Mouse (Mus musculus) T-cell, adult 2 months (primary cell): ENCODE measurements around the gene Ptn.

Experiments
- DNase-seq: peaks from one replicate; pipeline ENCODE4 v3.0.0; 2022; ENCODE audit warnings: low spot score

The Ptn gene

DNA sequence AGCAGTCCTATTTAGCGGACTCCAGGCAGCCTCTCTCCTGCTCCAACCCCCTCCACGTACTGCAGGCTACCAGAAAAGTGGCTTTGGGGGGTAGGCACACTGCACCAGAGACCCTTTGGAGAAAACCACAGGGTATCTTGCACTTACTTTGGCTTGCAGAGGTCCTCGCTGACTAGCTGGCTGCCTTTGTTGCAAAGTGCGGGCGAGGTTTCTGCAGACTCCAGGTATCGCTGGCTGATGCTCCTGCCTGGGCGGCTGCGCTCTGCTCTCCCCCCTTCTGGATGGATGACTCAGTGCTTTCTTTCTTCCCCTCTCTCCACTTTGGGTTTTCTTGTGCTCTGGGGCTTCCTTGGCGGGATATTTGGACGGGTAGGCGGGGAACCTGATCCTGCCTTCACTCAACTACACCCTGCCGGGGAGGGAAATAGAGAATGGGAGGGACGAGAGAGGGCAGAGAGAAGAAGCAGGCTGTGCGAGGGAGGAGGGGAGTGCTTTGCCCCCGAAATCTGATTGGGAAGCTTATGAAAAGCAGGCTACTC lies at the start of gene Ptn:
Gene Ptn (minus strand): TSS at position 474 of the 539 bp plus-strand sequence.
- no peak for DNase-seq

DNA sequence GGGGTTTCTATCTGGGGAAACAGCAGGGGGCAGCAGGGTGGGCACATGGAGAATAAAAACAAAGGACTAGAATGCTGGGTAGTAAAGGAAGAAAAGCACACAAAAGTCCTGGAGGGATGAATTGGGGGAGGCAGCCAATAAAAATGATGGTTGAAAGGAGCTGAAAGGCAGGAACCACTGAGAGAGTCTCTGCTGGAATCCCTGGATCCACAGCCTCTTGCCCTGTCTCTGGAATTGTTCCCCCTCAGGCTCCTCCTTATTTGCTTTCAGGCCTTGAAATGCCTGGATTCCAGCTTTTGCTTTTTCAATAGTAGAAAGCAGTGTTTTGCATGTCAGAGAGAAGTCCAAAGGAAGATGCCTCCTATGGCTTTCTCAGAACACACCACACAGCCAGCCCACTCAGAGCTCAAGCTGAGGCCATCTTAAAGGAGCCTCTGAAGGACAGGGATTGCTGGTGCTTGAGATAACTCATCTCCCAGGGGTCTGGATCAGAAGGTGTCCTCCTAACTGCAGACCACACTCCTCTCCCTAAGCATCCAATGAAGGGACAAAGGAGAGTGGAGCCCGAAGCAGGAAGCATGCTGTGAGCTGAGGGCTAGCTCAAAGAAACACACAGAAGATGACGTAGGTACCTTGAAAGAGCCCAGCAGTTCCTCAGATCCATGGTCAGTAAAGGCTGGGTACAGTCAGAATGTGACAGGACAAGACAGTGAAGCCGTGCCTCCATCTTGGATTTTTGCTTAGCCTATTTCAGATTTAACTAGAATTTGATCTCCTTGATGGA lies 48.4 kb upstream of the Ptn start:
- DNase-seq: no peak

DNA sequence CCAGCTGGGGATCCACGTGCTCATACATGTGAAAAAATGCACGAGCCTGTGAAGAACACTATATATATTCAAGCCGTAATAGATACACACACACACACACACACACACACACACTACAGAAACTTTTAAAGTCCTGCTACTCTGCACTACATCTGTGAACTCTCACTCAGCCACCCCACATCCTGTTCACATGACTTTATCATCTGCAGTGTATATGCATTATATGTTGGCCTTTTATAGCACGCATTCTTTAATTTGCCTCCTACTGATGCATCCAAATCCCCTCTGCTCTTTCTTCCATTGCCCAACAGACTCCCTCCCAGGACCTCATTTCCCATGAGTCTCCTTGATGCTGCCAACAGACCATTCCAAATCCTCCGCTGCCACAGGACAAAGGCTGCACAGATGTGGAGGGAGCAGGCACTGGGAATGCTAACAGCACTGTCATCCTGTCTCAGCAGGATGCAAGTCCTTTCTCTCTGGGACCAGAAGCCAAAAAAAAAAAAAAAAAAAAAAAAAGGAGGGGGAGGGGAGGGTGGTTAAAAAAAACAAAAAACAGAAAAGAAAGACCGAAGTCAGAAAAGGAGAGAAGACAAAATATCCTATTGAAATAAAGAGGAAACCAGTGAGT lies 47.7 kb upstream of the Ptn start:
- DNase-seq: no peak

DNA sequence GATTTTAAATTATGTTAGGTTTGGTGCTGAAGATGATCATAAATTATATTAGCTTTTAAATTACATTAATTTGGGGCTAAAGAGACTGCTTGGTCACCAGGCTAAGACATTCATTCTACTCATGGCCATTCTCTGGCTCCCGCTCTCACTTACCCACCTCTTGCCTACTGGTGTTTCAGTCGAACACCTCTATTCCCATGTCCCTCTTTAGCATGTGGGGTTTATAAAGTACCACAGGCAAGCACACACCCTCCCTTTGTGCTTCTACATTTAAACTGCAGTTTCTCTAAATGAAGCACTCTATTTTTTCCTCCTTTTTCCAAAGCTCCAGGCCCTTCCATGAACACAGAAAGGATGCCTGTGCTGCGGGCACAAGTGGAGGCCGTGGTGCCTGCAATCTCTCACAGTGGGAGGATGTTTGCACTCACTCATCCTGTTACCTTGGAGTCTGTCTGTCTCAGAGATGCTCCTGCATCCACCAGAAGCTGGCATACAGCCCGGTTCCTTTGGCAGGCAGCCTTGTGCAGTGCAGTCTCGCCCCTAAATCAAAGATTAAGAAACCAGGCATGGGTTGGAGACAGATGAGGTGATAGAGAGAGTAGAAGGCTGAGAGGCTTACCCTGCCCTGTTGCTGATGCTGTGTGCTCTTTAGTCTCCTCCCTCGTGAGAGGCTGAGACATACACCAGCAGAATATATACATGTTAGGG lies 40.6 kb upstream of the Ptn start:
- DNase-seq: no peak

DNA sequence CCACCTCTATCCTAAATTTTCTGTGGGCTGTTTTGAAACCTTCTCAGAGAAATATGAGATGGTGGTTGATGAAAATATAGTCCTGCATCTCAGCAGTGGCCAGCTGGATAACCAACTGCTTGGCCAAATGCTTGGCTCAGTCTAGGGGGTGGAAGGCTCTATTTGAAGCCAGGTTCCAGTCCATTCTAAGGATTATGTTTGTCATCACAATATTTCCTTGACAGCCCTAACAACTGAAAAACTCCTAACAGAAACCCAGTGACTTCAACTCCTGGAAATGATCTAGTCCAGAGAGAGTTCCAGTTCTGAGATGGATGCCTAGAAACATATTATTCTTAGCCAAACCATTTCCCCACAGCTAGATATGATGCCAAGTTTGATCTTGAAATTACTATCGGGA lies 35.3 kb upstream of the Ptn start:
- no peak for DNase-seq

DNA sequence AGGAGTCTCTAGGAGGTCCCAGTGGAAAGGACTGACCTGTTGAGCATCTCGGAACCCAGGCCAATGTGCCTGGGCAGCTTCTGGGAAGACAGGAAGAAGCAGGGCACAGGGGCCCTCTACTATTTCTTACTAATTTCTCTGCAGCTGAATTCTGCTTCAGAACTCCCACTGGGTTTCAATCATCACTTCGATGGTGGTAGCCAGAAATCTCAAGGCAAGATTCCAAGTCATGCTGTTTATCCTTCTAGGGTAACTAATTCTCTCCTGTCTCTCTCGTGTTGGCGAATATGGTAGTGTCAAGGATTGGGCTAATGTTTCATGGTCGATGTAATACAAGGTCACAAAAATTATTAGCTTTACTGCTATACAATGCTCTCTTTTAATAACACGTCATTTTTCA lies 34.2 kb upstream of the Ptn start:
- no peak for DNase-seq

DNA sequence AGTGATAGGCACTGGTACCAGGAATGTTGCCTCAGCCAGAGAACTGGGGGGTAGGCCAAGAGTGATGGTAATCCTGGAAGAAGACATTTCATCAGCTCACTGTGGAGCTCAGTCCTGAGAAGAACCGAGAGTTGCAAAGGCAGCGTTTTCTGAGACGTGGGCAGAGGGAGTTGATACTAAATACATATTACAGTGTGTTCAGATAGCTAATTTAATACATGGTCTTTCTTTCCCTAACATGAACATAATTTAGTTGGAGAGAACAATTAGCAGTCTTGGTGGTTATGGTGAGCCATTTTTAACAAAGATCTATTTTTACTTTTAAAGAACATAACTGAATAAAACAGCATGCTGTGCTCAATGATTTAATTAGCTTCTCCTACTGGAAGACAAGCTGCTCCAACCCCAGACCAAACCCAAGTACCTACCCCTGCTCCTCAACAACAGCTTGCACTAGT lies 33.0 kb upstream of the Ptn start:
- DNase-seq: no peak

DNA sequence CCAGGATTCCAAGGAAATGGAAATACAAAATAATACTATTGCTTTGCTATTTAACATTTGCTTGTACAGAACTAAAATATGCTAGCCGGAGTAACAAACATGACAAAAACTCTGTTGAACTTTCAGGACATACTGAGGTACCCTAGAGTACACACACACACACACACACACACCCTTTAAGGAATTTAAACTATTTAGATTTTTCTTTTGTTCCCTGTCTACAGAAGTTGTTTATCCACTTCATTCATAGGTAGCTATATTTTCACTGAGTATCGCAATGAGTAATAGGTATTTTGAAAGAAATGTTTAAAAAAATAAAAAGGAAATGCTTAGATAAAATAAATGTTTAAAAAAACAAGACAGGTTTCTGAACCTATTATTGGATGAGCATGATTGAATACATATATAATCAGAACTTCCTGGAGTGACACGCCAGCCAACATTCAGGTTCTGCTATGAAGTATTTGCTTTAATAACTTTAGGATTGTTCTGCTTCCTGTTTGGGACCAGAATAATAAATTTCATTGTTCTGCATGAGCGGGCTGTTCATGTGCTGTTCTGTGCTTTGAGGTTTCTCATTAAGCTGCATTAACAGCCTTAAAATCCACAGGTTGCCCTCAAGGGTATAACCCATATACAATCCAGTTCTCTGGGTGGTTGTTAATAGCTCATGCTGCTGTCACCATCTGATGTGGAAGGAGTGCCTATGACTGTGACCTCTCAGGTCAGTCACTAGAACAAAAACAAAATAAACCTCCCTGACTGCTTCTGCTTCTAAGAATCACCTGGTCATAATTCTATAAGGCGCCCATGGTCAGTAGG lies 32.3 kb upstream of the Ptn start:
- no peak for DNase-seq

DNA sequence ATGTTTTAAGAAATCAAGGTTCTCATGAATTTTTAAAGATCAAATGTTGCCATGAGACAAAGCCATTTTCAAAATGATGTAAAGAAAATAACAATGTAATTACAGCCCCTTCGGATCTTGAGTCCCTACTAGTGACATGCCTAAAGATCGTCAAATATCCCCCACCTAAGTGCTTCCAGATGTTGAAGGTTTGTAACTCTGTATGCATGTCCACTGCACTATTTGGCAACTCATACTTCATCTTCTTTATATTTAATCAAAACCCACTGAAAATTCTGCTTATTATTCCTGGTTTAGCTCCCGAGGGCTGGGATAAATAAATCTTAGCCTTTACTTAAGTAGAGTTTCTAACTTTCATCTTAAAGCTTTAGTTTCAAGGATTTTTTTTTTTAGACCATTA lies 31.7 kb upstream of the Ptn start:
- DNase-seq: no peak

DNA sequence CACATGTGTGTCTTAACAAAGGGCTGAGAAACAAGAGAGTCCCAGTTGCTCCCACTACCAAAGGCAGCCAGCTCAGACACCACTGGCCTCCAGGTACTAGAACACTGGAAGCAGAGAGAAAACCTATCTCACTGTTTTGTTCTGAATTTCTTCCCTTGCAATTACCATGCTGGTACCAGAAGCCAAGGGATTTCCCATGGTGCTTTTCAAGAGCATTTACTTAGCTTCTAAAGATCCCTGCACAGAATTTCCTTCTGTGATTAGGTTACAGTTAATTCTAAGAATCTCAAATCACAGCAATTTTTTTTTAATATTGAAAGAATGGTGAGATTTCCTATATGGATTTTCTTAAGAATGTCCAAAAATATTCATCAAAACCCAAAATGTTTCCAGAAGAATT lies 31.2 kb upstream of the Ptn start:
- DNase-seq: no peak

DNA sequence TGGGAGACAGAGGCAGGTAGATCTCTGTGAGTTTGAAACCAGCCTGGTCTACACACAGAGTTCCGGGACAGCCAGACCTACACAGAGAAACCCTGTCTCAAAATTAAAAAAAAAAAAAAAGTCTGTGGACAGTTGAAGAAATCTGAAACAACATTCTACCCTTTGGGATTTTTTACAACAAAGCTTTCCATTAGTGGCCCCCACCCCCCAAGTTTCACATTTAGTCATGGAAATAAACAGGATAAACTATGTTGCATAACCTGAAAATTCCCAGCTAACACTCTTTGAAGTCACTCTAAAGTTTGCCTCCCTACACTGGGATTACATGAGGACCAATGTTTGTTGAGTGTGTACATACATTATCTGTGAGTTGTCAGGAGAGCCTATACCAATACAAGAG lies 28.7 kb upstream of the Ptn start:
- no peak for DNase-seq

DNA sequence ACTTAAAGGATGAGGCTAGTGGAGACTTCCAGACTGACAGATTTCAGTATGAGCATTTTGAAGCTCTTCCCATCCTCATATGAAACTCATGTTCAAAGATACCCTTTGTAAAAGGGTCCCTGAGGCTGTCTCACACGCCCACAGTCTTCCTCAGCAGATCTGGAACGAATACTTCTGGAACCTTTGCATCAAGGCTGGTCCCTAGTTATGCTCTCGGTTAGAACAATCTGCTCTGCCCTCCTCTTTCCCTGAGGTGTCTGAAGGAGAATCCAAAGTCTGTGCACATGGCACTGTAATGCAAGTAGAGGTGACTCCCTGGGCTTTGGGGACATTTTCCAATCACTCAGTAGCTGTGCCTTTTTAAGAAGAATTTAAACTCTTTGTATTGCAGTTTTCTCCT lies 25.3 kb upstream of the Ptn start:
- no peak for DNase-seq

DNA sequence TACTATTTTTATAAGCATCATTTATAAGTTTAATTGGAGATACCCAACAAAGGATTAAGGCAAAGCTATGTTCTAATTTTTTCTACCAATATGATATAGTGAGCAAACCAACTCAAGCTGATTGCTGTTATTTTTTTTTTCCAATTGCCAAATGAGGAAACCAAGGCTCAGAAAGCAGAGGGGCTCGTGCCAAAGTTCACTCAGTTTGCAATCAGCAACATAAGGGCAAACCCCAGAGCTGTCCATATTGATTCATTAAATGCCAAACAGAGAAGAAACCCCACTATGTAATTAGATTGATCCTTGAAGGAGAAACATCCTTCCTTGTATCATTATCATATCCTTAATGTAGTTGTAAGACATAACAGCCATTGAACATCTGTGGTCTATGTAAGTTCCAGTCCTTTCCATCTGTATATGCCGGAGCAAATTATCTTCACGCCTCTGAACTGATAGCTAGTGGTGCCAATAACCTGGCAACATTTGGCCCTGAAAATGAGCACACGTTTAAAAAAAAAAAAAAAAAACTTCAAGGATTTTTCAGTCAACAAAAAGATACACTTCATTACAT lies 24.8 kb upstream of the Ptn start:
- no peak for DNase-seq

DNA sequence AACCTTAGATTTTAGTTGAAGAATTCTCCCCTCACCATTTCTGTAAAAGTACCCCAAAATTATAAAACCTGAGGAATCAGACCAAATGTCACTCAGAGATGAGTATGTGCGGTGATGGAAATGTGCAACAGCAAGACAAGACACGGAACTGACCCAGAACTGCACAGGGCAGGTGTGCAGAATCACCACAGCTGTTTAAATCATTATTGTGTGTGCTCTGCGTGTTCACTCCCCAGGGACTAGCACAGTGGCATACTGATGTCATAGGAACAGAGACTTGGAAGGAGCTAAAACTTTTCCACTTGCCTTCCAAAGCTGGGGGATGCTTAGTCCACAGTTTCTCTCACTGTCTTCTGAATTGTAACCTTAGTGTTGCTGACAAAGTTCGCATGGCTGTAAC lies 22.7 kb upstream of the Ptn start:
- no peak for DNase-seq

DNA sequence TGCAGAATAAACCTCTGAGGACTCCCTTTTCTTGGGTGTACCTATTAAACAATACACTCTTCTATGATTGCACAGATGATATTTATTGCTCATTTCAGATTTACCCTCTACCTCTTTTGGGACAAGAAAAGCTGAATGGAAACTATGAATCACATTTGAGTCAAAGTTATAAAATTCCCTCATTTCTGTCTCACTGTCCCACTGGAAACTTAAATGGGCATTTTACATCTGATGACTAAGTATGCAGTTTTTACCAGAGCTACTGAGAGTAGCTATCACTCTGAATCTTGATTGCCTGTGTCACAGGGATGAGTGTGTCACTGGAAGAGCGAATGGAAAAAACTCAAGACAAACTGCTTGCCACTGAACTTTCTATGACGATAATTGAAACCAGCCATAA lies 22.2 kb upstream of the Ptn start:
- no peak for DNase-seq

DNA sequence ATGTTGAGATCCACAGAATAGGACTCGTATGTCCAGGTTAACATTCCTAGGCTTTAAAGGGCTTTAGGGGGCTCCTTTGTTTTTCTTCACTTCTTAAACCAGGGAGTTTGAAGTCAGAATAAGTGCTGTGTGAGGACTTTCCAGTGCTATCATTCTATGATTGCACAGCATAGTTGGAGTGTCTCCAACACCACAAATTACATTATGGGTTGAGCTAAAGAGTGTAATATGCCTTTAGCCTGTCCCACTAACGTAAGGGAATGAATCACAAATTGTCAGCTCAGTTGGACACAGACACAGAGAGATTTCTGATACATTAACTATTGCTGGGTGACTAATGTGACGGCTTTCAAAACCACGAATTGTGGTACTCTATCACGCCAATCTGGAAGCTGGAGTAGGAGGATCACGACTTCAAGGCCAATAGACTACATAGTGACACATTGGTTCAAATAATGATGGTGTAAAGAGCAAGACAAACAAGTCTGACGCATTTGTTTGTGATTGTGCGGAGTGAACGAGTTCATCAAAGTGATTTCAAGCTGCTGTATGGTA lies 20.4 kb upstream of the Ptn start:
- no peak for DNase-seq

DNA sequence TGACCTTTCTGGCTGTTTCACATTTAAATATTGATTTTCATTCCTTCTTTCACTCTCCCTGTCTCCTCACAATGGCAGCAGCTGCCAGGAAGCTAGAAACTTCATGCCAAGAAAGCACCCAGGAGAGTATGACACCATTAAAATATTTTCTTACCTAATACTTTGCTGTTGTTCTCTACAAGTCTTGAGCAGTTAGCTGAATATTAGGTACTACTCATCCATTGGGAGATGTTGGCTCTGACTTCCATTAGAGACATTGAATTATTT lies 9.7 kb upstream of the Ptn start:
- no peak for DNase-seq

DNA sequence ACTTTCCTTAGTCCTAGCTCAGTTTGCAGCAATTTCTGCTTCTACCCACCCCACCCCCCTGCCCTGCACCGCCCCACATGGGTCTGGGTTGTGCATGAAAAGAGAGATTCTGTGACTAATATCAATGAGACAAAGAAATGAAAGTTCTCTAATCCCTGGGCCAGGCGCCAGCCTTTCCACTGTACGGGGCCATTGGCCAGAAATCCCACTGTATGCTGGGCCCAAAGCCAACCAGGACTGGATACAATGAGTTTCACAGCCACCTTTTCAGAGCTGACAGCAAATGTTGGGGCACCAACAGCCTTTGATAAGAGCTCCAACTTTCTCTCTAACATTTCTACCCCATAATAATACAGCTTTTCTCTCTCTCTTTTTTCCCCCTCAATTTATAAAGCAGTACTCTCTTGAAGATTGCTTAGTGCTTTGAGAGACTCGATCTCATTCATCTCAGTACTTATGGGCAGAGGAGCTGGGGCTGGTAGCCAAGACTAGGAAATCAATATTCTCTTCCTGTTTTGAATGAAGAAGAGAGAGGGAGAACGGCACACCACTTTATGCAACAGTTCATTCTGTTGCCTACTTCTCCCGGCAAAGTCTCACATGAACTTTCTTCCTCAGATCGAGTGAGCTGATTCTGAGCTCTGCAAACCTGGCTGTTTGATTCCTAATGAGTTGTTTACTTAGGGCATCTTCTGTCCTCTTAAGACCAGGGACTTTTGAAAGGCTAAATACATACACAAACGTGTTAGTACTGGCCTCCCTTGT lies 9.2 kb upstream of the Ptn start:
- DNase-seq: no peak

DNA sequence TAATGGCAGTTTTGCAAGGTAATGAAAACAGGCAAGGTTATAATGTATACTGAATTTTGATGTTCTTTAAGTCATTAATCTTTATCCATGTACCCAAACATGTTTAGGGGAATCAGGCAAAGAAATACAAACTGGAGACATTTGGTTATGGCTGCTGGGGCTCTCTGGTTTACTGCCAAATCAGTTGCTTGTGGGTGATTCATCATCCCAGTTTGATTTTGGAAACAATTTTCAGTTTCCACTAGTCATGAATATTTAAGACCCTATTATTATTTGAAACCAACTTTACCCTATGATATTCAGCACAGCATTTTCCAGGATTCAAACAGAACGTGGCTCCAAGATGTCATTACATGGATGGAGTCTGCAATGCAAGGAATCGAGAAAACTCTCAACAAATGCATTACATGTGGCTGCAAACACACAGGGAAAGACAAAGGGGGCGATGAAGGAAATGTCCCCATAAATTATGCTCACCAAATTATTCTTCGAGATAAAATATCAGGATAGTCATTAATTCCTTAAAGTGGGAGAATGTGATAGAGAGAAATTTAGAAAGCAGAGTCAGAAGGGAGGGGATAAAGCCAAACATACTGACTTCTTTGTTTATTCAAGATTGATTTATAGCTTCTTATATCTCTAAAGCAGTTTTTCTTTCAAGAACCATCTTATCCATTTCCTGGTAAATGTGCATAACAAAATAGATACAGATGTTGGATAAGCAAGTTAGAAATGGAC lies 8.4 kb upstream of the Ptn start:
- no peak for DNase-seq

DNA sequence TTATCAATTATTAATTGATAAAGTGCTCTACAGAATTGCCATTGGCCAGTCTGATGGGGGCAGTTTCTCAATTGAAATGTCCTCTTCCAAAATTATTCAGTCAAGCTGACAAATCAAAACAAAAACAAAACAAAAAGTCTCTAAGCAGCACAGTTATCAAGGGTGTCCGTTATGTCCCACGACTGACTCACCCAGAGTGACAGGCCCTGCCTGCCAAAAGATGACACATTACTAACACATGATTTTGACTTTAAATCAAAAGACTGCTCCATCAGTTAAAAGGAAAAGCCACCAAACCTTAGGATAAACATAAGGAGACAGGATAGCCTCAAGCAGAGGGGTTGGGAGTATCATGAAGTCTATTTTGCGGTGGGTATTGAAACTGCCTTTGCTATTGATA lies 6.6 kb upstream of the Ptn start:
- DNase-seq: no peak
